Mouse (Mus musculus) spleen, postnatal 36 days (tissue): ENCODE measurements around the gene Ctnnbl1.

Source experiments
- DNase-seq, 2 experiments: peaks; one replicate each; pipeline ENCODE4 v3.0.0; 2022; ENCODE audit warnings: low spot score in 2 of 2, mixed read lengths in 1 of 2

The Ctnnbl1 gene

DNA sequence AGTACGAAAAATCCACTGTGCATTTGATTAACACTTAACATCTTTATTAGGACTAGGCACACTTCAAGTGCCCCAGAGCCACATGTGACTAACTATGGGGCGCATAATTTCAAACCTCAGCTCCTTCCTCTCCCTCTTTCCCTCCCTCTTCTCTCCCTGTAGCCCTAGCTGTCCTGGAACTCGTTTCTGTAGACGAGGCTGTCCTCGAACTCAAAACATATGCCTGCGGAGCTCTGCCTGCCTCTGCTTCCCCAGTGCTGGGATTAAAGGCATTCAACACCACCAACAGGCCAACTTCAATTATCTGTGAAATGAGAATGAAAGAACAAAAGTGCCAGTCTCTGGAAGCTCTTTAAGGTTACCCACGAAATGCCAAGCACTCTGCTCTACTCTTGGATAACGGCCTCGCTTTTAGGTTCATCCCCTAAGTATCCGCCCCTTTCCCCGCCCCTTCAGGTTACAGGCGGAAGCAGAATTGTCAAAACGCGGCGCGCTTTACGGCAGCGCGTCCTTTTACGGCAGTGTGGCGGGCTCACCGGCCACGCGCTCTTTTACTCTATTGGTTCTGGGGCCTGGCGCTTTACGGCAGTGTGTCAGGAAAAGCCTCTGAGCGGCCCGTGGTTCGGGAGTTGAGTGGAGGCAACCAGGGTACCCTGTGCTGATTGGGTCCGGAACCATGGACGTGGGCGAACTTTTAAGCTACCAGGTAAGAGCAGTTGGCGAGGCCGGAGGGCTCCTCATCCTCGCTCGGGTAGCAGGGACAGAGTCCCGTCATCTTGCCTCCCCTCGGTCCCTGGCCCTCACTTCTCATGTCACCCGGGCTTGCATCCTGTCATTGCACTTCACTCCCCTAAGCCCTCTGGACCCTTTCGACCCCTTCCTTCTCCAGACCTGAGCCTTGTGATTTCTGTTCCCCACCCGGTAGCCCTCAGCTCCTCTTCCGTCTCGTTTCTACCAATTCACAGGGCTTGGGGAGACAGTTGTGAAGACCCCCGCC, at the start of gene Ctnnbl1:
Gene Ctnnbl1 (plus strand): TSS at position 548 of the 997 bp plus-strand sequence.
- peak; percentile 98 to 99 for DNase-seq

DNA sequence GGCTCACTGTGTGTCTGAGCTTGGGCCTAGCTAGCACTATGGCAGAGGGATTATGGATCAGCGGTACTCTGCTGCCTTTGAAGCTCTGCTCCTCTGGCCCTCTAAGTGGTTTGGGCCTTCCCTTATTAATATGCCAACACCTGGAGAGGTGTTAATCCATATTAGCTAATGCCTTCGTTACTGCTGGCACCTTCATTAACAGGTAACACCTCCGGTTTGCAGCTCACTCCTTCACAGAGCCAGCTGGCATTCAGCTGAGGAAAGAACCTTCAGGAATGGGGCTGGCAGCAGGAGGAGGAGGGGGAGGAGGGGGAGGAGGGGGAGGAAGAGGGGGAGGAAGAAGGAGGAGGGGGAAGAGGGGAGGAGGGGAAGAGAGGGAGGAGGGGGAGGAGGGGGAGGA, 49.7 kb upstream of the Ctnnbl1 start:
- no peak for DNase-seq

DNA sequence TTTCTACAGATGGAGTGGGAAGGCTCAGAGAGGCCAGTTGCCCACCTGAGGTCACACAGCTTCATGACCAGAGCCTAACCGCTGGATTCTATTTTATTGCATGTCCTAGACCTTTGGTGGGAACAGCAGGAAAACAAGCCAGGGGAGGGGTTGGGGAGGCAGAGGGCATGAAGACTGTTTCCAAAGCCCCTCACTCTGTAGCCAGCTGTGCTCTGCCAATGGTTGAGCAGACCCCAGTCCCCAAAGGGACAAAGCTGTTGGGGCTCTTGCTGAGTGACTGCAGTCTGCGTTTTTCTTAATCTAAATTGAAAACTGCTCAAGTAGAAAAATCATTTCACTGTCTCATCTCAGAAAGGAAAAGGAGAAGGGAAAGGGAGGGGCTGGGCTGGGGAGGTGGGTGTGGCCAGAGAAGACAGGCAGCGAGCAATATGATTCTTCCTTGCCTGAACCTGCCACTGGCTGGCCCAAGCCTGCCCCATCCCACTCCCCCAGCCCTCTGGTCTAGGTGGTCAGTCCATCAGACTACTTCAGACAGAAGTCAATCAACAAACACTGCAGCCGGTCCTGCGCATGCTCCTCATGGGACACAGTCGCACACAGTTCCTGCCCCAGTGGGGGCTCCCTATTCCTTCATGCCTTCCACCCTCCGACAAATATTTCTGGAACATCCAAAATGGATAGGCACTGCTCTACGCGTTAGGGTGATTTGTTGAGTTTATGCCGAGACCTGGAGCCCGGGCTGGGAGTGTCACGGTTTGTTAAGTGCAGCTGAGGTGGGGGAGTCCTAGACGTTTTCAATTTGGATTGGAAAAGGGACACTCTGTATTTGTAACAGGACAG, 45.7 kb upstream of the Ctnnbl1 start:
- no peak for DNase-seq

DNA sequence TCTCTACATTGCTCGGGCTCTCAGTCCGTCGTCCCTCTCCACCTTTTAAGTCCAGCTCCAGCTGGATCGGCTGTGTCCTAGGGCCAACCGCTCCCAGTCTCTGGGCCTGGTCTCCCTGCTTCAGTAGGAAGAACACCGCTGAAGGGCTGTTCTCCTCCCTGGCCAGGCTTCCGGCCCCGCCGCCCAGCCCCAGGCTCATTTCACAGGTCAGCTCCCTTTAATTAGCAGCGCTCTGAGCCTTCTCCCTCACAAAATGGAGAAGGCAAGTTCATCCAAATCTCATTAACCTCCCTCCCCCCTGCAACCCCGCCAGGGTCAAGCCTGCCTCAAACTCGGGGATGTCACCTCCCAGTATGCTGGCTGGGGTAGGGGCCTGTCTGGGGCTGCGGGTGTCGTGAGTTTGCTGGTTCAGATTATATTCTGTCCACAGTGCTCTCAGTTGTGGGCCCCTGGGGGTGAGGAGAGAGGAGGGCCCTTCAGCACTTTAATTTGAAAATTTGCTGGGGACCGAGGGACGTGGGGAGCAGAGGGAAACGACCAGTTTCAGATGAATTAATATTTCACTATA, 44.8 kb upstream of the Ctnnbl1 start:
- no peak for DNase-seq

DNA sequence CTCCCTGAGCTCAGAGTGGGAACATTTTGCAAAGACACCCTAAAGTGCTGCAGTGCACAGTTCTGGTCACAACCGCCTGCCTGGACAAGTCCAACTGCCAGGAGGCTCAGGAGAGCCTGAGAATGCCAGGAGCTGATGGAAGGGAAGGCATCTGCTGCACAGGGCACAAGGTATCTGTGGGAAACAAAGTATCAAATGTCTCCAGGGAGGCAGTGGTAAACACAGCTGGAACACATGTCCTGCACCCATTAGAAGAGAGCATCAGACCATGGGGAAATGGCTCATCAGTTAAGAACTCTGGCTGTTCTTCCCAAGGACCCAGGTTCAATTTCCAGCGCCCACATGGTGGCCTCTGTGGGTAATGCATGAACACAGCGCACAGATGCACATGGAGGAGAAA, 43.6 kb upstream of the Ctnnbl1 start:
- no peak for DNase-seq

DNA sequence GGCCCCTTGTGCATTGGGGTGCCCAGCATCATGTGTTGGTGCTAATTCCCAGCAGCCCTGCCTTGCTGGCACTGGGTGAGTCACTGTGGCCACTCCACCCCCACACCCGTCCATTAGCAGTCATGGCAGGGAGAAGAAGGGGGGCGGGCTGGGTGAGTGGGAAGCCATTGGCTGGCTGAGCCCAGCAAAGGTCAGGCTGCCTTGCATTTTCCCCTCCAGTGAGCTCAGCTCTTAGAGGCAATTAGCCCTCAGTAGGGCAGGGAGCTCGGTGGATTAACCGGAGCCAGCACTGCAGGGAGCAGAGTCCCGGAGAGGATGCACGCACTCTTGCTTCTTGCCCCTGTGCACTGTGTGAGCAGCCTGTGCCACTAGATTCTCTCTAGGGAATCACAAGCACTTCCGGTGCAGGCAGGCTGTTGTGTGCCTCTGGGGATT, 40.9 kb upstream of the Ctnnbl1 start:
- DNase-seq, result peak; percentile 5 to 9

DNA sequence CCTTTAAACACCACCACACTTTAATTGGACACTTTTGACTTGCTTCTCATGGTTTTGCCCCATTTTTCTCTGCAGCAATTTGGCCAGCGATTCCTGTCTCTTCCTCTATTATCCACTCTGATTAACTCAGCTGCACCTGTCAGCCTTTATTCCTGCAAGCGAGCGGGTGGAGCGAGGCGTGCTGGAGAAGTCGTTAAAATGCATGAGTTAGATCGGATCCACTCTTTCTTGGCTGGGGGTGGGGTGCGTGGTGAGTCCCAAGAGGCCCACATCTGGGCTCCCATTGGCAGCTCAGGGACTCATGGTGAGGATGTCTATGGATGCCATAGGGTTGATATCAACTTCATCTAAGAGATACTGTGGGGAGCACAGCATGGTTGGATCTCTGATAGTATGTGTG, 34.0 kb upstream of the Ctnnbl1 start:
- DNase-seq, result no peak

DNA sequence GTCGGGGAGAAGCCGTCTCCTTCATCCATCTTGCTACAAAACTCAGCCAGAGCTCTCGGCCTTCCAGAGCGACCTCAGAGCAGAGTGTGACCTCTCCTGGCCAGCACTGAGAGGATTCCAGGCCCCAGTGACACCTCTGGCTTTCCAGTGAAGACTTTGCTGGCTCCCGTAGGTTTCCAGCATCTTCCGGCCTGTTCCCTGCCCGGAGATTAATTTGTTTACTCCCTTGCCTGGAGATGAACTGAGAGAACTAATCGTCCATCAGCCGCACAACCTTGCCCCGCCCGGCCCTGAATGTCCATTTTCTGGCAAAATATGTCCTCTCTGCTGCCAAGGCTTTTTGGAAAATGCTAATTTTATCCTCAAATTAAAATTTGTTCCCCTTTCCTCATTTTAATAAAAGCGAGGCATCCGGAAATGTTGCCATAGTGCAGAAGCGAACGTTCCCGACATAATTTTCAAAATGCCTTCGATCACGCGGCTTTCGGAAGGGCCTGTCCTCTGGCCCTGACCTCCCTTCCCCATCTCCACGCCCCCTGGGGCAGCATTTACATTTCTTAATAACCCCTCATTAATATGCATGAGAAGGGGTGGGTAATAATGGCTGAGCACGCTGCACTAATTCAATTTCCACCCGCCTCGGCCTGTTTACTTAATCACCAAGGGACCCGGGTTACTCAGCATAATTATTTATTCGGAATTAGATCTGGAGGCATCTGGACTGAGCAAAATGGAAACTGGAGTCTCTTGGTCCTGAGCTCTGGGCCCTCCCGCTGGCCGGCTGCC, 32.0 kb upstream of the Ctnnbl1 start:
- no peak for DNase-seq

DNA sequence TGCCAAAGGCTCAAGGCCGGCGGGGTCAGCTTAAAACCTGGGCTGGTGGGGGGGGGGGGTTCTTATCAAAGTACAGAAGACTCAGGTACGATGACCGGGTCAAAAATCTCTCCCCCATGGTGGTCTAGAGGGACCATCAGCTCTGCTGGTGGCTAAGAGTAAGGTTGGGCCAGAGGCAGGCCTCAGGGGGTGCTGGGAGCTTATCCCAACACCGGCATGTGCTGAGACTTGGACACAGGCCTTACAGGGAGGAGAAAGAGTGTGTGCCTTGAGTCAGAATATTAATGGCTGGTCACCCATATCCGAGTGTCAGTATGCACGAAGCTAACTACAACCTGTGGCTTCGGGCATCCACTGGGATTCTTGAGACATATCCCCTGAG, 31.4 kb upstream of the Ctnnbl1 start:
- DNase-seq, result no peak

DNA sequence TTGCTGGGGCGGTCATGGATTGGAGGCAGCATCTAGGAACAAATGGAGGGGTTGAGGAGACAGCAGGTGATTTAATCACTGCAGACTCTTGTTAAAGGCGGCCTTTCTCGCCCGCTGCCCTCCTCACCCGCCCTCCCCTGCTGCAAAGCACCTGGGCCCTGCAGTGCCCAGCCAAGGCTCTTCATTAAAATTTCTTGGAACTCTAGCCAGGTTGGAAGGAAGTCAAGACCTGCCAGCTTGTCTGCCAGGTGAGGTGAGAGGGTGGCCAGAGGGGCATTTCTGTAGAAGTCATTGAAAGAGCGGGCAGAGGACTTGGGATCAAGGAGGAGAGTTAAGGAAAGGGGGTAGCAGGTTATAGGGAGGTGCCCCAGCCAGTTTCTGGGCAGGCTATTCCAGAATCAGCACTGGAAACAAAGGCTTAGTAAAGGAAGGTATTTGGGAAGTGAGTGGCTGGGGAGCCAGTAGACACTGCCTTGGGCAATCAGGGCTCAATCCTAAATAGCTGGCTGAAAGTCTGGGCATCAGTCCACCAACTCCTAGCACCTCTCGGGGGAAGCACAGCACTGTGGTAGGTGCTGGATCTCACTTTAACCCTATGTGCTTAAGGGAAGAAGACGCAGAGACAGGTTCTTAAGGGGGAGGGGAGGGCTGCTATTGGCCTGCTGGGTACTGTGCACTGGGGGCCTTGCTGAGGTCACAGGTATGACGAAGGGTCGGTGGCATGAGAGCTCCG, 29.8 kb upstream of the Ctnnbl1 start:
- DNase-seq, result no peak

DNA sequence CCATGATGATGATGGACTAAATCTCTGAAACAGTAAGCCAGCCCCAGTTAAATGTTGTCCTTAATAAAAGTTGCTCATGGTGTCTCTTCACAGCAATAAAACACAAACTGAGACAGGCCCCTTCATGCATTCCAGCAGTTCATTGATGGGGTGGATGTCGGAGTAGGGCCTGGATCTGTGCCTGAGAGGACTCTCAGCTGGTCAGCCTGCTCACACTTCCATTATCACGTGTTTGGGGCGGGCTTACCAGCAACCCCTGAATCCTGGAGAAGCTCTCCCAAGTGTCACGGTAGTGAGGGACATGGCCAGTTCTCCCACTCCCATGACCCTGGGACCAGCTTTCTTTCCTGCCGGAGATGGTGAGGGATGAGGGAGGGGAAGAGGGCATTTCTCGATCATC, 24.5 kb upstream of the Ctnnbl1 start:
- DNase-seq, result no peak

DNA sequence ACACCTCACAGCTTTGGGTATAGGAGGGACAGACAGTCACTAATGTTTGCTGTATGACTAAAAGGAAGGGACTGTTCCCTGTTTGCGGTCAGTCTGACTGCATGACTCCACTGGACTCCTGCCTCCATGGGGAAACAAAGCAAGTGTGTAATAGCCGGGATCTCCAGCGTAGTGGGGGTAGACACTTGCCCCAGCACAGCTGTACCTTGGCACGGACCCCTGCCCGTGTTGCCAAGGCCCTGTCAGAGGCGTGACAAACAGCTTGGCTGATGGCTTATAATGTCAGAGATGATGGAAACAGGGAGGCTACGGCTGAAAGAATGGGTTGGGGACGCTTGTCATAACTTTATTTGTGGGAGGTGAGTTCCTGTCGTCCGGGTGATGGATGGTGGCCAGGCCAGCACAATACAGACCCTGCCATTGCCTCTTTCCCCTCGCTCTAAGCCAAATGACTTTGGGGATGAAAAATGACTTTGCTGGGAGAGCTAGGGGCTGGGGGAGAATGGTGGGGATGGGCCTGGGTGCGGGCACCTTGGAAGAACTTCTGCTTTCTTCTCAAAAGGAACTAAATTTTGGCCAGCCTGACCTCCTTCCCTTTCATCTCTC, 21.5 kb upstream of the Ctnnbl1 start:
- no peak for DNase-seq

DNA sequence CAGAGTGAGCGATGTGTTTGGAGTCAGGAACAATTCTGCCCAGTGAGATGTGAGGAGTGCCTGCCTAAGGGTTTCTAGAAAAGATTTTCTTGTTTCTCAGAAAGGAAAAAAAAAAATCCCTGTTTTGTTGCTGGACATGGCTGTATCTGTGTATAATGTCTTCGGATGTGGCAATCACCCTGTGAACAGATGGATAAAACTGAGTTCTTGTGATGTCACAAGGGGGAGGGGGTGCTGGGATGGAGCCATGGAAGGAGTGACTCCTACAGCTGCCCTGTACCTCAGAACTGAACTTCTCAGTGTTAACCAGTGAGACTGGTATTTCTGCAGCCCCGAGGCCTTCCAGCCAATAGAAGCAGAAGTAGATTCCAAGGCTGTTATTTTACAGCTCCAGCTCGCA, 18.8 kb upstream of the Ctnnbl1 start:
- DNase-seq, result no peak

DNA sequence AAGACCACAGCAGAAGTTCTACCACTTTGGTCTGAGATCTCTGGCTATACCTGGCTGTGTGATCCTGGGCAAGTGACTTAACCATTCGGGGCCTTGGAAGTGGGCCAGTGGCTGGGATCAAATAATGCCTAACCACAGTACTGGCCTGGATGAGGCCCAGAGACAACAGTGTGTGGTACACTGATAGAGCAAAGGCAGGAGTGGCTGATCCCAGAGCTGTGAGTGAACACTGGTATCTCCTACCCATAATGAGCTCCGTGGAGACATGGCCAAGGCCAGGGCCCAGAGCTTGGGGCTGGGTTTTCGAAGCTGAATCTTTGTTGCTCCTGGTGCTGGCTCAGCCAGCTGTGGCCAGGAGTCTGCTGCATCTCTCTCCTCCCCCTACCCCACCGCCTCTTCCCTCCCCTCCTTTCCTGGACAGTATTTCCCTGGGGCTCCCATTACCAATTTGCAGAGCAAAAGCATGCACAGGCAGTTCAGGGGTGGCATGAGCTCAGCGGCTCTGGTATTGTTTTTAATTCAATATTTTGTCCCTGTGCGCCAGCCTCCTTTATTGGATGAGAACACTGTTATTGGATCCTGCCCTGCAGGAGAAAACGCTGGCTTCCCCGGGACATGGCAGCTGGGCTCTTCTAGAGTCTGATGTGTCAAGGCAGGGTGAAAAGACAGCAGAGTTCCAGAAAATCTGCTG, 13.2 kb upstream of the Ctnnbl1 start:
- no peak for DNase-seq

DNA sequence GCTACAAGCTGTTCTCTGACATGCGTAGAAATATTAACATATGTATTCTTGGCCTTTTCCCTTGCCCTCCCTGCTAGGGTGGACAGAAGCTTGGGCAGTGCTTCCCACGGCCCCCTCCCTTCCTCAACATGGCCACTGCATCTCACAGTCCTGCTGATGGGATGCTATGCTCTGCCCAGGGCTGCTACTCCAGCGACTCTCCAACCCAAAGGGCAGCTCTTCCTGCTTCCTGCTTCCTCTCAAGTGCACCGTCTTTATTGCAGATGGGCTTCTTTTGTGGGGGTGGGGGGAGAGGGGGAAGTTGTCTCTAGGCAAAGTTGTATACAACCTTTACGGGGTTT, 12.7 kb upstream of the Ctnnbl1 start:
- DNase-seq, result no peak

DNA sequence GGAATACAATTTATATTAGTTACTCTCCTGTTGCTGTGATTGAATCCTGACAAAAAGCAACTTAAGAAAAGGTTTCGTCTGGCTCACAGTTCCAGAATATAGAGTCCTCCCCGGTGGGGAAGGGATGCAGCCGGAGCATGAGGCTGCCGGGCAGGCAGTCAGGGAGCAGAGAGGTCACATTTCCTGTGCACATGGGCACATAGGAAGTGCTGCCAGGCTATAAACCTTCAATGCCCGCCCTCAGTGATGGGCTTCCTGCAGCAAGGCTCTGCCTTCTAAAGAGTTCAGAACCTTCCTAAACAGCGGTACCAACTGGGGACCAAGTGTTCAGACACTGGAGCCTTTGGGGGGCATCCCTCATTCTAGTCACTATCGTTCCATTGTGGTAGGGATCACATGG, 7.4 kb downstream of the Ctnnbl1 start:
- DNase-seq, result peak; percentile 12 to 27

DNA sequence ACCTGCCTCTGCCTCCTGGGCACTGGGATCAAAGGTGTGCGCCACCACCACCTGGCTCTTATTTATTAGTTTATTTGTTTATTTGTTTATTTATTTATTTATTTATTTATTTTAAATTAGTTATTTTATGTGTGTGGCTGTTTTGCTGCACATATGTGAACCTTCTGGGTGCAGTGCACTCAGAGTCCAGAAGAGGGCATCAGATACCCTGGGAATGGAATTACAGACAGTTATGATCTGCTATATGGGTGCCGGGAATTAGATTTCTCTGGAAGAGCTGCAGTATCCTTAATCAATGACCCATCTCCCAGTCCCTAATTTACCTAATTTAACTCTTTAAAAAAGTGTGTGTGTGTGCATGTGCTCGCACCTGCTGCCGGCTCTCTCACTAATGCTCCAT, 8.5 kb downstream of the Ctnnbl1 start:
- DNase-seq, result no peak

DNA sequence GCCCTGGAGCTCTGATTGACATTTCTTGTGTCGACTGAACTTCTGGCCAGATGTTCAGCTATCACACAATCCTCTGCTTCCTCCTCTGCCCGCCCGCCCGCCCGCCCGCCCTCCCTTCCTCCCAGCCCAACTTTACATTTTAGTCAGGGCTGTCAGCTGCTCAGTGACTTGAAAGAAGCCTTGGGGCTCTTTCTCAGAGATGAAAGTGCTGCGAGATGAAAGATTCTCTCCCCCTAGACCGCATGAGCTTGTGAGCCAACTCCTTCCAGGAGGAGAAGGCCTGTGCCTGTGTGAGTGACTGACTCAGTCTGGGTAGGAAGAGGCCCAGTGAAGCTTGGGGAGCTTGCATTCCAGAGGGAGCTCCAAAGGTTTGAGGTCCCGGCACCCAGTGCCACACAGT, 9.4 kb downstream of the Ctnnbl1 start:
- peak; percentile 7 to 8 for DNase-seq

DNA sequence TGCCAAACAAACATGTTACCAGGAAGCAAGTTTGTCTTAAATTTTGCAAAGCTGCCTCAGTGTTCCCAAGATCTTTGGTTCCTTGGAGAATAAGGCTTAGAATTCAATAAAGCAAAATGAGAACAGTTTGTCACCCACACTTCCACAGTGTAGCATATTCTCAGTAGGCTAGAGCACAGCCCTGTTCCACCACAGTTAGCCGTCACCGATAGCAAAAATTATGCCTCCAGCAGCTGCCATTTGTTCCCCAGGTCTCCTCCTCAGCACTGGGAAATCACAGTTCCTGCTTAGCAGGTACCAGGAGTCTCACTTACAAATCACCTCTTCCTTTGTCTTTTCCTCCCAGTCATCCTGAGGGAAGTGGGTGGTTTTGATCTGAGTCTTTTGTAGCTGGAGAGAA, 10.8 kb downstream of the Ctnnbl1 start:
- no peak for DNase-seq

DNA sequence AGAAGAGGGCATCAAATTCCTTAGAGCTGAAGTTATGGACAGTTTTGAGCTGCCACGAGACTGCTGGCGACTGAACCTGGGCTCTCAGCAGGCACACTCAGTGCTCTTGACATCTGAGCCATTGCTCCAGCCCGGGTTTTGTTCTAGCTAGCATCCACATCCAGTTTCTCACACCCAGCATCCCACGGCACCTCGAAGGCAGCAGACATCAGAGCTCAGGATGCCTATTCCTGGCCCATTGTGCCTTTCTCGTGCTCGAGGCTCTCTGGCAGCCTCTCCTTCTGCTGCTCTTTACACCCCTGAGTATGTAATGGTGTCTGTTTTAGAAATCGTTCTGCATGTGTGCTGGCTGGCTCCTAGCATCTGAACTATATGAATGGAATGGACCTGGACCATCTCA, 13.3 kb downstream of the Ctnnbl1 start:
- no peak for DNase-seq
